Mouse (Mus musculus): ENCODE results near the gene Rfx2.

Gene Rfx2

DNA sequence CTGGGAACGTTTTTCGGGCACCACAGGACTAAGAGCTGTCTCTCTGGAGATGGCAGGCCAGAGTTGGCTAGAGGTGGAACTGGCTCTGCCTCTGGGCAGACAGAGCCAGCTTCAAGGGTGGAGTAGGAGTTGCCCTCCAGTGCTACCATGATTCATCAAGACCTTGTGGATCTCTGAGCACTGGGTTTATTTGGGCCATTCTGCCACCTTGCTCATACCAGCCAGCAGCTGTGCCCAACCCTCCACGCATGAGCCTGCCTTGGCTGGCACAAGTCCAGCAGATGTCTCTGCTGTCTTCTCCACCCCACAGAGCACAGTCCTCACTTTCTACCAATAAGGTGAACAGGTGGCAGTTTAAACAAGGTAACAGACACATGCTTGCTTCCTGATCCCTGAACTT, 41.9 kb downstream of the Rfx2 start:
- DNase-seq (ENCODE audit: low read depth, low spot score), result no peak

- DNase-seq (ENCODE audit: low read depth, low spot score), result no peak
These were observed 50.4 kb downstream of the Rfx2 start for GRCm38 (mm10) chr17:56780291-56780978.

- DNase-seq (ENCODE audit: low read depth, low spot score), result no peak
These were observed 51.9 kb downstream of the Rfx2 start for GRCm38 (mm10) chr17:56778779-56779362.

DNA sequence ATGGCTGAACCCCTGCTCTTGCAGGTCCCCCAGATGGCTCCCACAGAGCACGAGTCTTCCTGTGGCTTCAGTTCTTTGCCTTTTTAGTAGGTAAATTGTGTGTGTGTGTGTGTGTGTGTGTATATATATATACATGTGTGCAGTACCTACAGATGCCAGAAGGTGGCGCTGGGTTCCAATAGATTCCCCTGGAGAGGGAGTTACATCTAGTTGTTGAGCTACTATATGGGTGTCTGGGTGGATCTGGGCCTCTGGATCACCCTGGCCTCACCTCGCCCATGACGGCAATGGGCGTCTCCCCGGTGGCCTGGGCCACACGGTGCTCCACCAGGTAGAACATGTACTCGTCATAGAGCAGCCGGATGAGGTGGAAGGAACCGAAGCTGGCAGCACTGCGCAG, 53.2 kb downstream of the Rfx2 start:
- DNase-seq (ENCODE audit: low read depth, low spot score), result peak; percentile 78

GRCm38 (mm10) chr17:56769950-56770349, 60.9 kb downstream of the Rfx2 start, which contains the start of gene Prr22:
TSS of gene Prr22 (plus strand) at chr17:56770250.
- DNase-seq (ENCODE audit: low read depth, low spot score), result no peak

GRCm38 (mm10) chr17:56768941-56769340, 61.9 kb downstream of the Rfx2 start:
- no peak for DNase-seq (ENCODE audit: low read depth, low spot score)

- DNase-seq (ENCODE audit: low read depth, low spot score), result no peak
These were observed 63.2 kb downstream of the Rfx2 start for GRCm38 (mm10) chr17:56767531-56768135.

- no peak for DNase-seq (ENCODE audit: low read depth, low spot score)
These were observed 64.0 kb downstream of the Rfx2 start for GRCm38 (mm10) chr17:56766631-56767405.

DNA sequence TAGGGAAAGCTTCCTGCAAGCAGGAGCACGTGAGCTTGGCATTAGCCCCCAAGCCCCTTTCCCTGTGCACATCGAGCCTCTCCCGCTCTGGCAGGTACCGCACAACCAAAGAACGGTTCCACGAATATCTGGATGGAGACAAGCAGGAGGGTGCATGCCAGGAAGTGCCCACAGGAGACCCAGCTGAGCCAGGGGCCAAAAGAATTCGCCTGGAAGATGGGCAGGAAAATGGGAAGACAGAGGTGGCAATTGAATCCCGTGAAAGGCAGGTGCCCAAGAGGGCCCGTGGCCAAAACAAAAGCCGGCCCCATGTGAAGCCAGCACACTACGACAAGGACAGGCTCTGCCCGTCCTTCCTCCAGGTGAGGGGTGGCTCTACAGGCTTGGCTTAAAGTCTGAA, 65.4 kb downstream of the Rfx2 start:
- DNase-seq (ENCODE audit: low read depth, low spot score), result no peak

GRCm38 (mm10) chr17:56764474-56765354, 66.1 kb downstream of the Rfx2 start, which contains the start of gene Dus3l:
TSS of gene Dus3l (plus strand) at chr17:56764757.
- DNase-seq (ENCODE audit: low read depth, low spot score), result peak; percentile 94

DNA sequence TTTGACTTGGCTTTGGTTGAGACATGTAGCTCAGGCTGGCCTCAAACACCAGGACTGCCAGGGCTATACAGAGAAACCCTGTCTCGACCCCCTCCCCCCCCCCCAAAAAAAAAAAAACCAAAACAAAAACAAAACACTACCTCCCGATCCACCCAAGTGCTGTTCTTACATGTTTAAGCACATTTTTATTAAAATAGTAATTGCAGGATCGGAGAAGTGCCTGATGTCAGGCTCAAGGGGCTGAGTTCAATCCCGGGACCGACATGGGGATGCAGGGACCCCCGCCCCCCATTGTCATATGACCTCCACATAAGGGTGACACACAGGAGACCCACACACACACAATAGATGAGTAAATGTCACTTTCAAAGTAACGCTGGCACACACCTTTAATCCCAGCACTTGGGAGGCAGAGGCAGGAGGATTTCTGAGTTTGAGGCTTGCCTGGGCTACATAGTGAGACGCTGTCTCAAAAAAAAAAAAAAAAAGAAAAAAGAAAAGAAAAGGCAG, 67.0 kb downstream of the Rfx2 start:
- DNase-seq (ENCODE audit: low read depth, low spot score), result no peak

- DNase-seq (ENCODE audit: low read depth, low spot score), result peak; percentile 87
These were observed 67.8 kb downstream of the Rfx2 start for GRCm38 (mm10) chr17:56762769-56763731.

- peak; percentile 92 for DNase-seq (ENCODE audit: low read depth, low spot score)
These were observed 68.8 kb downstream of the Rfx2 start for GRCm38 (mm10) chr17:56761991-56762410.

DNA sequence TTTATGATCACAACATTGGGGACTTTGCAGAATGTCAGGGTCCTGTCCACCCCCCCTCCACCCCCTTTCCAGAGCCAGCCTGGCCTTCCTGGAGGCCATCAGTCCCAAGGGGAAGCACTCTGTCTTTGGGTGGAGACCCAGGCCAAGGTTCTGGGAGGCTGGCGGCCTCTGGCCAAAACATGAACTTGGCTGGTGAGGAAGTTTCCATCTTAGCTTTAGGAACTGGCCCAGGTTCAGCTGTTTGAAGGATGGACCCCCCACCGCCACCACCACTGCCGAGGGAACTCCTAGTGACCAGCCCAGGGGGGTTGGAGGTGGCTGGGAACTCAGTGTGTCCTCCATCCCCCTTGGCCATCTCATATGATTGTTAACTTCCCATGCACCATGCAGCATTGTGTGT, 69.7 kb downstream of the Rfx2 start:
- no peak for DNase-seq (ENCODE audit: low read depth, low spot score)

GRCm38 (mm10) chr17:56759261-56759660, 71.6 kb downstream of the Rfx2 start:
- DNase-seq (ENCODE audit: low read depth, low spot score), result no peak

GRCm38 (mm10) chr17:56758132-56758531, 72.7 kb downstream of the Rfx2 start:
- DNase-seq (ENCODE audit: low read depth, low spot score), result peak; percentile 95

- peak; percentile 92 for DNase-seq (ENCODE audit: low read depth, low spot score)
These were observed 73.2 kb downstream of the Rfx2 start, which contains the start of gene Nrtn for GRCm38 (mm10) chr17:56757416-56758123. TSS of gene Nrtn (minus strand) at chr17:56757530.

DNA sequence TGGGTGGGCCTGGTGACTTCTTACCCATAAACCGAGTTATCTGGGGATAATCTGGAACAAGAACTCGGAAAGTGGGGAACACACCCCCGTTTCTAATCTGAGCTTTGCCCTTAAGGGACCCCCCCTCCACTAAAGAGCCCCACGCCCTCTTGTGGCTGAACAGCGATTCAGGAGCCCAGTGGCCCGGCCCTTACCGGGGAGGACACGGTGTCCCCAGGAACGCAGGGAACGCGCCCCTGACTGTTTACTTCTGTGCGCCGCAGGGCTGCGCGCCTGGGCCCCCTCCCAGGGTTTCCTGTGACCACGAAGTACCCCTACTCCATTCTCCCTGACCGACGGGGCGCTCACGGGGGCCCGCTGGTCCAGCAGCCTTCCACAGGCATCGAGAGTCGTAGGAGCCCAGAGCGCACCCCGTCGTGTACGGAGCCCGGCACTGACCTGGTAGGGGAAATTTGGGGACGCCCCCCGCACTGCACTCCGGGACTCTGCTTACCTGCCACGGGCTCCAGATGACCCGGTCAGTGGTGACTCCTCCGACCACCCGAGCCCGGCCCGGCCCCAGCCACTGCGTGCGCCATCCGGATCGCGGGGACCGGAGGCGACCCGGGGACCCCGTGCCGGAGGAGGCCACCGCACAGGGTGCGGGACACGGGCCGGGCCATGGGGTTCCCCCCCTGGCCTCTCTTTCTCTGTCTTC, 74.0 kb downstream of the Rfx2 start:
- DNase-seq (ENCODE audit: low read depth, low spot score), result no peak

All from ZHBTc4 (cell line).